Mouse (Mus musculus) effector memory CD4-positive, alpha-beta T cell, adult 5 months (primary cell): ENCODE data around the gene Gm13275. TPM values are rescaled to one million over a fixed set of nuclear protein-coding genes. Genes with fewer than 3 reads are reported as not detected.

Experiments used
- polyA plus RNA-seq: library from polyadenylated mRNA; unstranded; fragments of 100-300 nt; shearing (Covaris generic); gene quantifications from one replicate; pipeline ENCODE4 v1.2.1, GENCODE M21; 2017

Gene Gm13275
- not detected for polyA plus RNA-seq

GRCm38 (mm10) chr4:88793936-88794675 is at the start of gene Gm13275:
Gene Gm13275 (plus strand): TSS chr4:88794487.

GRCm38 (mm10) chr4:88754818-88755340 is 39.4 kb upstream of the Gm13275 start, which contains the start of gene Gm13271:
Gene Gm13271 (plus strand): TSS chr4:88754868.

GRCm38 (mm10) chr4:88759610-88760268 is 34.5 kb upstream of the Gm13275 start, which contains the start of gene Gm13283:
Gene Gm13283 (plus strand): TSS chr4:88760119.

GRCm38 (mm10) chr4:88773534-88773933 is 20.8 kb upstream of the Gm13275 start, which contains the start of gene Gm13290:
Gene Gm13290 (plus strand): TSS chr4:88773834.

GRCm38 (mm10) chr4:88776622-88777021 is 17.7 kb upstream of the Gm13275 start, which contains the start of gene Gm13289:
Gene Gm13289 (plus strand): TSS chr4:88776922.

GRCm38 (mm10) chr4:88779550-88779949 is 14.7 kb upstream of the Gm13275 start, which contains the start of gene Gm13272:
Gene Gm13272 (plus strand): TSS chr4:88779850.

GRCm38 (mm10) chr4:88781831-88782230 is 12.5 kb upstream of the Gm13275 start, which contains the start of gene Ifnz:
Gene Ifnz (plus strand): TSS chr4:88782131.

GRCm38 (mm10) chr4:88785409-88785808 is 8.9 kb upstream of the Gm13275 start, which contains the start of gene Gm13276:
Gene Gm13276 (plus strand): TSS chr4:88785709.

GRCm38 (mm10) chr4:88788402-88788801 is 5.9 kb upstream of the Gm13275 start, which contains the start of gene Gm13277:
Gene Gm13277 (plus strand): TSS chr4:88788632.

GRCm38 (mm10) chr4:88791250-88791649 is 3.0 kb upstream of the Gm13275 start, which contains the start of gene Gm13278:
Gene Gm13278 (plus strand): TSS chr4:88791550.

GRCm38 (mm10) chr4:88797097-88797496 is 2.8 kb downstream of the Gm13275 start, which contains the start of gene Gm13279:
Gene Gm13279 (plus strand): TSS chr4:88797397.

GRCm38 (mm10) chr4:88799365-88799764 is 5.1 kb downstream of the Gm13275 start, which contains the start of gene Gm13285:
Gene Gm13285 (plus strand): TSS chr4:88799665.

GRCm38 (mm10) chr4:88802954-88803353 is 8.7 kb downstream of the Gm13275 start, which contains the start of gene Gm13287:
Gene Gm13287 (plus strand): TSS chr4:88803254.

GRCm38 (mm10) chr4:88805231-88805630 is 10.9 kb downstream of the Gm13275 start, which contains the start of gene Gm13288:
Gene Gm13288 (plus strand): TSS chr4:88805531.

GRCm38 (mm10) chr4:88815928-88816327 is 21.6 kb downstream of the Gm13275 start, which contains the start of gene Ifna7:
Gene Ifna7 (plus strand): TSS chr4:88816228.

GRCm38 (mm10) chr4:88819659-88820058 is 25.4 kb downstream of the Gm13275 start, which contains the start of gene Ifna11:
Gene Ifna11 (plus strand): TSS chr4:88819959.

GRCm38 (mm10) chr4:88827116-88827515 is 32.8 kb downstream of the Gm13275 start, which contains the start of gene Ifna6:
Gene Ifna6 (plus strand): TSS chr4:88827416.

GRCm38 (mm10) chr4:88835225-88835624 is 40.9 kb downstream of the Gm13275 start, which contains the start of gene Ifna5:
Gene Ifna5 (plus strand): TSS chr4:88835525.

GRCm38 (mm10) chr4:88841438-88841911 is 47.2 kb downstream of the Gm13275 start, which contains the start of gene Ifna4:
Gene Ifna4 (plus strand): TSS chr4:88841861.

